Mouse (Mus musculus) ES-Bruce4 (cell line): ENCODE results near the gene Slc4a8.

Experiments used
- CTCF ChIP-seq: IDR thresholded peaks from one replicate; pipeline ENCODE4 v1.8.1; 2011; ENCODE audit warnings: low read depth, low read length
- EP300 ChIP-seq: IDR thresholded peaks from 2 replicates; pipeline ENCODE4 v1.6.1; 2011; ENCODE audit warnings: low read depth, low read length; ENCODE audit not compliant: insufficient read depth

DNA sequence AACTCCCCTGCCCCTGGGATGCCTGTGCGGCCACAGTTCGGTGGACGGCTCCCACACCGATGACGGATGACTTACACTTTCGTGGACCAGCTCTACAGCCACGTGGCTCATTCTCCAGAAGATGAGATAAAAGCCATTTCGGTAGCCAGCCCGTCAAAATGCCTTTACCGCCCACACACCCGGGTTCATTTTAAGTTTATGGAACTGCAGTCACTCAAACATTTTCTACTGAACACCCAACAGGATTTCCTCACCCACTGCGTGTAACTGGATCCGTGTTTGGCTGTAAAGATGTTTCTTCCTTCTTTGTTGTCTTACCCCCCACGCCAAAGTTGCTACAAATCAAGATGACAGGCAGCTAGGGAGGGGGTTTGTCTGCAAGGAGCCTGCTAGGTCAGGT lies 38.0 kb upstream of the Slc4a8 start:
- TF ChIP-seq EP300: no peak
- no peak for TF ChIP-seq CTCF
